Mouse (Mus musculus) A20 (cell line): ENCODE results near the gene Gdpd1.
"Not testable (repeated sequence)": the region's sequence is repeated elsewhere in the genome, so short reads cannot be mapped to it uniquely, and the experiment has no call there.

Experiments
- DNase-seq: peaks from one replicate; pipeline ENCODE4 v3.0.0-alpha.2; 2011; ENCODE audit warnings: low read depth, low spot score

Gdpd1 gene

DNA sequence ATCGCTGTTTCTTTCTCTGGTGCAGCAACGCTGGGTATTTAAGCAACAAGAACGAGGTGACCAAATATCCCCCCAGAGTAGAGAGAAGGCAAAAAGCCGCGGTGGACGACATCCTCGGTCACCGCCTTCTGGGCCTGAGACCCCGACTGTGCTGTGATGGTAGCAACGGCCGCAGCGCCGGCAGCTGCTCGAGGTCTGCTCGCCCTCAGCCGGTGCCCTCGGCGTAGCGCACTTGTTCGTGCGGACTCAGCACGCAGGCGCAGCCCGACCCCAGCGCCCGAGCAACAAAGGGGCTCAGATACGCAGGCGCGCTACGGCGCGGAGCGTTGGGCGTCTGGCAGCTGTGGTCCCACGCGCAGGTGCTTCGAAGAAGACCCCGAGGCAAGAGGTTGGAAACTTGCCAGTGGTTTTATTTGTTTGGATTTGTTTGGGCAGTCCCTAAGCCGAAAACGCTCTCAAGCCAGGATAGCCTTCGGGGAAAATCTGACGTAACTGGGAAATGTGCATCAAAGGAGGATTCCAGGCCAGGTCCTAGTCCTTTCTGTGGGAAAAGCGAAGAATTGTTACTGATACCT is at the start of gene Gdpd1:
Gdpd1 (minus strand) TSS at position 197 of the 575 bp plus-strand sequence.
- DNase-seq, result no peak

GRCm38 (mm10) chr11:87121864-87122263 is 48.0 kb upstream of the Gdpd1 start:
- no peak for DNase-seq

- no peak for DNase-seq
Observed at GRCm38 (mm10) chr11:87110172-87110909, 36.5 kb upstream of the Gdpd1 start.

- no peak for DNase-seq
Observed at GRCm38 (mm10) chr11:87109519-87110171, 35.8 kb upstream of the Gdpd1 start.

- DNase-seq, result peak; percentile 100
Observed at GRCm38 (mm10) chr11:87108755-87109518, 35.1 kb upstream of the Gdpd1 start, which contains the start of gene Ska2. TSS of gene Ska2 (plus strand) at chr11:87109234.

DNA sequence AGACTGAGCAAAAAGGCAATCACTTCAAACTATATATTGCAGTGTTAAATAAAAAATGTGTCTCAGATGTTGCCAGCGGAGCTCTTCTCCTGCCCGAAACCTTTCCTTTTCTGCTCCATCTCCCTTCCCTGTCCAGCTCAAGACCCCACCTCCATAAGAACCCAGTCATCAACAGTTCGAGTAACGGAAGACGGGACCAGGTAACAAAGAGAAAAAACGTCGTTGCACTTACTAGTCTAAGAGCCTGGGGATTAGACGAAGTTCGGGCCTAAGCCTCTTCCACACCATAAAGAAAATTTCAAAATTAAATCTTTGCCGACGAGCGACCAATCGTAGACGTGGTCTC is 34.5 kb upstream of the Gdpd1 start, which contains the start of gene Prr11:
Prr11 (minus strand) TSS at position 300 of the 346 bp plus-strand sequence.
- no peak for DNase-seq

DNA sequence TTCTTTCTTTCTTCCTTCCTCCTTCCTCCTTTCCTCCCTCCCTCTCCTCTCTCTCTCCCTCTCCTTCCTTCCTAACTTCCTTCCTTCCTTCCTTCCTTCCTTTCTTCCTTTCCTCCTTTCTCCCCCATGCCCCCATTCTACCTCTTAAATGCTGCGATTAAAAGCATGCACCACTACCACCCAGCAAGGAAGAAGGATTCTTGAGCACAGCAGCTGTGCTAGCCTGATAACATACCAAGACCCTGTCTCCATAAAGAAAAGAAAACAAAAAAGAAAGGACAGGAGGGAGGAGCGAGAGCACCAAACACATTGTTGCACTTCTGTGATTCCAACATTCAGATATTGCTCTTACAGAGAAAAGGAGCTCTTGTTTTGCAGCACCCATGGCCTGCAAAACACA is 13.3 kb upstream of the Gdpd1 start:
- DNase-seq, result peak; percentile 33

DNA sequence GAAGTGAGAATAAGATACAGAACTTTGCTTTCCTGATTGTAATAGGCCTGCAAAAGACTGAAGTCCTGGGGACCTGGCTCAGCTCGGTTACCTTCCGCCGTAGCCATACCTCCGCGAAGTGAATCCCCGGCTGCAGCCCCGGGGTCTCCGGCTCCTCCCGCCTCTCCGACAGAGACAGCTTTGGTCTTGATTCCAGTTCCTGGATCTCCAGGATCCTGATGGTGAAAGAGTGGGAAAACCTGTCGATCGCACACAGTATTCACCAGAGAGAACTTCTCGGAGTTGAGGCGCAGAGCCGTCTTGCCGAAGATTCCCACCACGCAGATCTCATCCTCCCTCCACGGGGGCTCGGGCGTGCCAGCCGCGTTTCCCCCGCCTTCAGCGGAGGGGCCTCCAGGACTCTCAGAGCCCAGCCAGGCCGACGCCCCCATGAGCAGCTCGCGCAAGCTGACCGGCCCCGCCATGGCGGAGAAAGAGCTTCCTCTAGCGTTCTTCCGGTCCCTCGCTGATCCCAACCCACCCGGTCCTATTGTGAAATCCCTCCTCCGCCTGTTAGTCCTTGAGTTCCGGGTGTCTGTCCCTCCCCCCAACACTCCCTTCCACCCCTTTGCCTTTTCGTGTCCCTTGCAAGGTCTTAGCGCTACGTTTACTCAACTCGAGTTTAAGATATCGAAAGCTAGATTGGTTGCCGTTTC is 12.6 kb upstream of the Gdpd1 start, which contains the start of gene Smg8:
Smg8 (minus strand) TSS at position 485 of the 695 bp plus-strand sequence.
- peak; percentile 90 for DNase-seq

DNA sequence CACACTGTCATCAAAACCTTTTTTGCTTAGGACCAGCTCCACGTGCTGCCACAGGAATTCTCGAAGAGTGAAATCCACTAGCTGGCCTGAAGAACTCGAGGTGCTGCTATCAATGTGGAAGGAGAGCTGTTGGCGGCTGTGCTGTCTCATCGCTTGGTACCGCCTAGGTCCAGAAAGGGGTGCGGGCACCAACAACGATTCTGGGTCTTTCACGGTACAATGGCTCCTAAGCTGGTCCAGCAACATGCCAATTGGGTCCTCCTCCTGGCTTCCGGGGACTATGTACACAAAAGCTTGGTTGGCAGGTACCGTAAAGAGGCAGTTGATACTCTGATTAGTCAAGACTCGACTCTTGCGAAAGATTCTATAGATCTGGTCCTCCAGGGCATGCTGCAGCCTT is 11.6 kb upstream of the Gdpd1 start:
- no peak for DNase-seq

GRCm38 (mm10) chr11:87083712-87084111 is 9.8 kb upstream of the Gdpd1 start:
- no peak for DNase-seq

DNA sequence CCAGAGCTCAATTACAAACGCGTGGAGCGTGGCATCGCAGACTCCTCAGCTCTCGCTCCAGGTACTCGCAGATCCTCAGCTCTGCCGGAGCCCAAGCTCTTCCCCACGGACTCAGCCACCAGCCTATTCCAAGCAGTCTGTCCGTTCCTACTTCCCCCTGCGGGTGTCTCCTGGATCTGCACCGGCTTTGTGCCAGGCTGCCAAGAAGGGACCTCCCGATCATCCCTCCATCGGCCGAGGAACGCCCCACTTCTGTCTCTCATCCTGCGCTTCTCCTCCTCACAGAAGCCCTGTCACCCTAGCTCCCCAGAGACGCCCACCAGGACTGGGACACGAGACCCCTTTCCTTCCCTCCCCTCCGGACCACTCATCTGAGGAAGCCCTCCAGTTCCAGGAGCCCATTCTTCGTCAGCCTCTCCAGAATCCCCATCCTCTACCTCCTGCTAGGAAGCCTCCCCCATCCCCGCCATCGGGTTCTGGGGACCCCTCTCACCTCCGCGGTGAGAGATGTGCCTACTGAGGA is 458 bp downstream of the Gdpd1 start:
- no peak for DNase-seq

GRCm38 (mm10) chr11:87062087-87062486 is 11.8 kb downstream of the Gdpd1 start:
- no peak for DNase-seq

GRCm38 (mm10) chr11:87060410-87060809 is 13.5 kb downstream of the Gdpd1 start:
- DNase-seq, result no peak

GRCm38 (mm10) chr11:87056286-87056685 is 17.6 kb downstream of the Gdpd1 start:
- DNase-seq, result no peak

GRCm38 (mm10) chr11:87048900-87049299 is 25.0 kb downstream of the Gdpd1 start:
- DNase-seq, result not testable (repeated sequence)

DNA sequence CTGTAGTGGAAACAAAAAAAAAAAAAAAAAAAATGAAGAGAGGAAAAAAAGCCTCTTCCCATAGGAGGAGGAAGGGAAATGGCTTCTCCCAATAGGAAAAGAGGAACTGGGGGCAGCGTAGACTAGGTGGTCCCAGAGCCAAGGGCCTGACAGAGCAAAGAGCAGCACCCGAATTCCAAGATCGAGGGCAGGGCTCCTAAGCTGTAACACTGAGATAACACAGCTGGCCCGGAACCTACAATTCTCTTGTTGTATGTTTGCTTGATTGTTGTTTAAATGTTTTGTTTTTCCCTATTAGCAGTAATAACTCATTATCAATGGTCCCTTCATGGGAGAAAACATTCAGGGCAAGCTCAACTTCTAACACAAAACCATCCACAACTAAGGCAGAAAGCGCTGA is 26.9 kb downstream of the Gdpd1 start:
- DNase-seq, result no peak

GRCm38 (mm10) chr11:87043052-87043451 is 30.8 kb downstream of the Gdpd1 start:
- DNase-seq, result no peak

- DNase-seq, result peak; percentile 64
Observed at GRCm38 (mm10) chr11:87039307-87039963, 34.4 kb downstream of the Gdpd1 start.

DNA sequence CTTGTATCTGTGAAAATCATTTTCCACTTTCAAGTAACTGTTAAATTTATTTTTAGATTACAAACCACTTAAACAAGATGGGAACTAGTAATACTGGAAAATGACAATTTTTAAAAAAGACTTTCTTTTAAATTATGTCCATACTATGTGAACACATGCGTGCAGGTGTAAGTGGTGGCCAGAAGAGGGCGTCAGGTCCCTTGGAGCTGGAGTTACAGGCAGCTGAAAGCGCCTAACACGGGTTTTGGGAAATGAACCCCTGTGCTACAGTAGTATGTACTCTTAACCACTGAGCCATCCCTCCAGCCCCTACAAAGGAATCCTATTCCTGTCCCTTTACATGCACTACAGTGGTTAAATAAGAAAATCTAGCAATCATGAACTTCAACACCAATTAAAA is 37.7 kb downstream of the Gdpd1 start:
- peak; percentile 51 for DNase-seq

DNA sequence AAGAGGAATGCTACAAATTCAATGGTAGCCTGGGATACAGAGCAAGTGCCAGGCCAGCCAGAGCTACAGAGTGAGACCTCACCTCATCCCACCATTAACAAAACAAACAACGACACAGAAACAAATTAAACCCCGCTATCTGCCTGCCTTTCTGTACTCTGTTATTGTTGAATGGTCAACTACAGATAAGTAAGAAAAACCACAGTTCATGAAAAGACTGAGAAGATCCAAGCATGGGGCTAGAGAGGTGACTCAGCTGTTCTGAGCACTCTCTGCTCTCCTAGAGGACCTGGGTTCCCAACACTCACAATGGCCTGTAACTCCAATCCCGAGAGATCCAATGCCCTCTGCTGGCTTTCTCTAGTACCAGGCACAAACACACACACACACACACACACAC is 45.6 kb downstream of the Gdpd1 start:
- no peak for DNase-seq
